Comparison of ENCODE assay signal across 8 mouse cellular contexts in genomic region chr16:50430515-50430877, GRCm38 (mm10). TPM values are rescaled to one million over a fixed set of nuclear protein-coding genes. Genes with fewer than 3 reads are reported as not detected.
A peak's percentile ranks its signal among the peaks of the same experiment; 100 is the strongest.
DNase-seq lines count a peak whose midpoint lies in the region; ATAC-seq lines count a peak whose summit lies in the region.

No protein-coding gene starts in this region.

- H3K4me3 ChIP-seq in neural tube, embryonic 11.5 days (ENCODE audit: low read depth, low read length), result peak overlapping the region; percentile 91
- H3K4me3 ChIP-seq in forebrain, embryonic 16.5 days (replicated peaks; ENCODE audit: low read length), result peak overlapping the region; percentile 93
- peak overlapping the region; percentile 77 for H3K4me3 ChIP-seq in macrophage (ENCODE audit: inconsistent target)

- no peaks in the 10 kb centered on the region for H3K27me3 ChIP-seq in neural tube, embryonic 11.5 days (ENCODE audit: control insufficient read depth, insufficient read depth, low read length)
- H3K27me3 ChIP-seq in forebrain, embryonic 16.5 days (replicated peaks; ENCODE audit: control insufficient read depth, insufficient read depth, low read length), result no peaks in the 10 kb centered on the region

- H3K9me3 ChIP-seq in neural tube, embryonic 11.5 days (ENCODE audit: control insufficient read depth, low read length), result no peaks in the 10 kb centered on the region
- no peaks in the 10 kb centered on the region for H3K9me3 ChIP-seq in forebrain, embryonic 16.5 days (ENCODE audit: control insufficient read depth, low read length)

- no peaks in the 10 kb centered on the region for H3K79me2 ChIP-seq in macrophage (ENCODE audit: inconsistent target)

- H3K9ac ChIP-seq in neural tube, embryonic 11.5 days (ENCODE audit: low read length), result peak overlapping the region; percentile 85
- H3K9ac ChIP-seq in forebrain, embryonic 16.5 days (replicated peaks; ENCODE audit: low read depth, low read length), result peak overlapping the region; percentile 87

- under 1% methylated on average over 12 of the region's 12 CpGs for WGBS in neural tube, embryonic 11.5 days
- 0% methylated on average over 12 of the region's 12 CpGs for WGBS in forebrain, embryonic 16.5 days
- 5% methylated on average over 11 of the region's 12 CpGs for WGBS in macrophage (ENCODE audit: missing documents)

- no peak for ATAC-seq in neural tube, embryonic 11.5 days (ENCODE audit: insufficient read depth, low FRiP score, low TSS enrichment)
- ATAC-seq in forebrain, embryonic 16.5 days, result no peak

- H3K4me2 ChIP-seq in neural tube, embryonic 11.5 days (ENCODE audit: low read depth), result peak overlapping the region; percentile 100
- peak overlapping the region; percentile 82 for H3K4me2 ChIP-seq in forebrain, embryonic 16.5 days (ENCODE audit: low read length)

- no peaks in the 10 kb centered on the region for H3K4me1 ChIP-seq in neural tube, embryonic 11.5 days (ENCODE audit: control insufficient read depth, insufficient read depth, low read length)
- H3K4me1 ChIP-seq in forebrain, embryonic 16.5 days (replicated peaks; ENCODE audit: control insufficient read depth, insufficient read depth, low read length), result peaks cover 7% of the 10 kb centered on the region

- H3K27ac ChIP-seq in neural tube, embryonic 11.5 days (ENCODE audit: low read depth, low read length), result no peak overlapping the region
- 0 out of 2 replicates have a peak overlapping the region, but pooled peaks have one; percentile 9 for H3K27ac ChIP-seq in forebrain, embryonic 16.5 days (ENCODE audit: low read length)
- H3K27ac ChIP-seq in macrophage, result peak overlapping the region; percentile 50

- no peaks in the 10 kb centered on the region for H3K36me3 ChIP-seq in neural tube, embryonic 11.5 days (ENCODE audit: control insufficient read depth, insufficient read depth, low read length)
- H3K36me3 ChIP-seq in forebrain, embryonic 16.5 days (ENCODE audit: control insufficient read depth, insufficient read depth), result no peaks in the 10 kb centered on the region
- H3K36me3 ChIP-seq in macrophage (ENCODE audit: inconsistent target), result no peaks in the 10 kb centered on the region

- DNase-seq in cerebellum, adult 9-10 months, result peak; percentile 17
- no peak for DNase-seq in cerebellum, postnatal 25 days
- DNase-seq in neural tube, embryonic 11.5 days (ENCODE audit: low spot score), result peak; percentile 25
- no peak for DNase-seq in neural tube, embryonic 10.5 days (ENCODE audit: extremely low spot score, low spot score)
- no peak for DNase-seq in ovary, adult 18-20 months (ENCODE audit: low spot score)
- no peak for DNase-seq in urinary bladder, adult 18-20 months (ENCODE audit: low spot score in 2 of 2)

RNA-seq across cellular contexts. Expression of gene Bbx, which starts 1.7 kb away (rescaled TPM):
- 24.0 and 24.6 TPM in 2 replicates for polyA plus RNA-seq in neural tube, embryonic 11.5 days (2014; fragmentation: Nextera tagmentation; extraction: Ambion mirVana)
- 27.4 and 30.2 TPM in 2 replicates for polyA plus RNA-seq in forebrain, embryonic 16.5 days (2015; fragmentation: Nextera tagmentation; extraction: Ambion mirVana)
- total RNA-seq in macrophage (2018; cell fraction: chromatin; rRNA removed), result 100 to 1,000 TPM in 23 of 26 experiments, 10 to 100 TPM in 3; 52.6 to 207 (median 123) TPM
- total RNA-seq in macrophage (2018; cell fraction: cytosol; rRNA removed), result 10 to 100 TPM; 36.9 to 54.8 (median 45.9) TPM
- 100 to 1,000 TPM in 4 of 26 experiments, 10 to 100 TPM in 22; 61.0 to 218 (median 82.0) TPM for total RNA-seq in macrophage (2018; cell fraction: nucleus; rRNA removed)
- polyA plus RNA-seq in macrophage (2018), result 17.5 to 23.0 TPM (median 17.8 TPM) in 3 replicates

Comparison
In these comparisons a context has a peak if more than half of its experiments do, and no peak if none do; other contexts are left out.
1. DNase-seq: peak in cerebellum, adult 9-10 months (single experiment) and neural tube, embryonic 11.5 days (single experiment); none in cerebellum, postnatal 25 days (0 of 2), neural tube, embryonic 10.5 days (single experiment), ovary, adult 18-20 months (single experiment) and urinary bladder, adult 18-20 months (0 of 2).
2. Peak in every context shown above with its lines, with median percentiles within 50 percentile points of each other: H3K4me3 ChIP-seq.